ENCODE assay signal across 8 mouse cellular contexts in the genomic region with DNA sequence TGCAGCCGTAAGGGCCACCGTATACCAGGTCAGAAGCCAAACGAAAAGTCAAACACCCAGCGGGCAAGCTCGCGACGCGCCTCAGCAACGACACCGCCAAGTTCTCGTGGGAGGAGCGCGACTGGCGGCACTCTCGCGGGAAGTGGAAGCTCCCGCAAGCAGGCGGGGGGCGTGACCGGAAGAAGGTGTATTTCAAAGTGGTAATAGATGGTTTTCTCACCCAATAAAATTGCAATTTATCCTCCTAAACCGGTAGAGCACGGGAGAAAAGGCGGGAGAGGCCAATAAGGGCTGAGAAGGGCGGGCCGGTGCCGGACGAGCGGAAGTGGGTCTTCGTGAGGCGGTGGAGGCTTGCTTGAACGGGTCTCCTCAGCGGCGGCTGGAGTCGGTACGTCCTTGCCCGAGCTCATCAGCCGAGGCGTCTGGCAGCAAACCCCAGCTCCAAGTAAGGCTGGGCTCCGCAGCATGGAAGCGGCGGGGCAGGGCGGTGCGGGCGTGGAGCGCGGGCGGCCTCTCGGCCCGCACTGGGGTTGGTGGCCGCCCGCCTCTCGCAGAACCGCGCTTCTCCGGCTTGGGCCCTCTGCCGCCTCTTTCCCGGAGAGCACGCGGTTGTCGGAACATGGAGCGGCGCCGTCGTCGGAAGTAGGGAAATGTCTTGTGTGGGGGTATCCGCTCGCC. TPM values are rescaled to one million over a fixed set of nuclear protein-coding genes. Genes with fewer than 3 reads are reported as not detected.
A peak's percentile ranks its signal among the peaks of the same experiment; 100 is the strongest.
DNase-seq lines count a peak whose midpoint lies in the region; ATAC-seq and TF ChIP-seq lines count a peak whose summit lies in the region.

Rnf4 (plus strand) TSS at position 193 of the 678 bp plus-strand sequence.

- peak within 1 kb of the TSS; percentile 98 for H3K4me3 ChIP-seq in forebrain, embryonic 10.5 days
- H3K4me3 ChIP-seq in heart, embryonic 15.5 days = peak within 1 kb of the TSS; percentile 78
- H3K4me3 ChIP-seq in liver, embryonic 14.5 days (ENCODE audit: insufficient read depth in 1 of 2, low read depth in 2 of 2, low read length in 2 of 2) = peak within 1 kb of the TSS; percentile 88 to 99
- H3K4me3 ChIP-seq in neural tube, embryonic 11.5 days (ENCODE audit: low read depth, low read length) = peak within 1 kb of the TSS; percentile 93
- H3K4me3 ChIP-seq in stomach, postnatal 0 days (ENCODE audit: low read depth, low read length) = peak within 1 kb of the TSS; percentile 89

- H3K4me1 ChIP-seq in forebrain, embryonic 10.5 days = peaks cover 28% of the 10 kb centered on the region
- peaks cover 17% of the 10 kb centered on the region for H3K4me1 ChIP-seq in heart, embryonic 15.5 days (replicated peaks)
- H3K4me1 ChIP-seq in liver, embryonic 14.5 days (replicated peaks; ENCODE audit: control insufficient read depth in 2 of 2, insufficient read depth in 2 of 2, low read length in 1 of 2) = peaks cover 11 to 14% of the 10 kb centered on the region in 2 experiments
- H3K4me1 ChIP-seq in neural tube, embryonic 11.5 days (ENCODE audit: control insufficient read depth, insufficient read depth, low read length) = peaks cover 9% of the 10 kb centered on the region
- peaks cover 4% of the 10 kb centered on the region; the same call in 1 of the 2 replicates for H3K4me1 ChIP-seq in stomach, postnatal 0 days (replicated peaks; ENCODE audit: control insufficient read depth, insufficient read depth)

- under 1% methylated on average over 67 of the region's 67 CpGs for WGBS in forebrain, embryonic 10.5 days
- under 1% methylated on average over 67 of the region's 67 CpGs for WGBS in heart, embryonic 15.5 days
- under 1% methylated on average over 66 of the region's 67 CpGs for WGBS in liver, embryonic 14.5 days (ENCODE audit: insufficient replicate concordance)
- WGBS in neural tube, embryonic 11.5 days = under 1% methylated on average over 58 of the region's 67 CpGs
- WGBS in stomach, postnatal 0 days = under 1% methylated on average over 67 of the region's 67 CpGs

- peak within 1 kb of the TSS; percentile 71 for H3K4me2 ChIP-seq in heart, embryonic 15.5 days
- peak within 1 kb of the TSS; percentile 94 for H3K4me2 ChIP-seq in liver, embryonic 14.5 days (ENCODE audit: low read depth)
- H3K4me2 ChIP-seq in neural tube, embryonic 11.5 days (ENCODE audit: low read depth) = peak within 1 kb of the TSS; percentile 74
- peak within 1 kb of the TSS; percentile 87 for H3K4me2 ChIP-seq in stomach, postnatal 0 days (replicated peaks; ENCODE audit: low read depth)

- no peak for TF ChIP-seq CTCF in liver, embryonic 14.5 days (IDR thresholded peaks at IDR 0.05; ENCODE audit: low read depth)
- TF ChIP-seq CTCF in stomach, postnatal 0 days (IDR thresholded peaks at IDR 0.05; ENCODE audit: low read depth) = no peak

- DNase-seq in CD8-positive naive resting alpha-beta T cell, adult 2 months (ENCODE audit: low read depth in 2 of 2, low spot score in 2 of 2) = peak; percentile 97 to 99
- peak; percentile 97 for DNase-seq in c-Kit-positive CD71-negative TER-119-negative erythroid progenitor cells, embryonic 14.5 days (ENCODE audit: low read depth)
- peak; percentile 98 for DNase-seq in forebrain, embryonic 10.5 days (ENCODE audit: extremely low spot score, low spot score)
- DNase-seq in kidney, postnatal 25 days = peak; percentile 99
- peak; percentile 97 to 98 (median 97) for DNase-seq in liver, embryonic 14.5 days (ENCODE audit: low read depth in 3 of 3, low spot score in 3 of 3)
- DNase-seq in neural tube, embryonic 11.5 days (ENCODE audit: low spot score) = peak; percentile 97
- peak; percentile 99 for DNase-seq in stomach, postnatal 0 days (ENCODE audit: low spot score)

- no peaks in the 10 kb centered on the region for H3K9me3 ChIP-seq in forebrain, embryonic 10.5 days
- H3K9me3 ChIP-seq in heart, embryonic 15.5 days (replicated peaks) = no peaks in the 10 kb centered on the region
- H3K9me3 ChIP-seq in liver, embryonic 14.5 days (ENCODE audit: control insufficient read depth, low read length) = no peaks in the 10 kb centered on the region
- no peaks in the 10 kb centered on the region for H3K9me3 ChIP-seq in neural tube, embryonic 11.5 days (ENCODE audit: control insufficient read depth, low read length)
- no peaks in the 10 kb centered on the region for H3K9me3 ChIP-seq in stomach, postnatal 0 days (ENCODE audit: control insufficient read depth, low read length)

- H3K9ac ChIP-seq in heart, embryonic 15.5 days = peak within 1 kb of the TSS; percentile 87
- H3K9ac ChIP-seq in liver, embryonic 14.5 days (replicated peaks) = peak within 1 kb of the TSS; percentile 100
- peak within 1 kb of the TSS; percentile 95 for H3K9ac ChIP-seq in neural tube, embryonic 11.5 days (ENCODE audit: low read length)
- peak within 1 kb of the TSS; percentile 97 for H3K9ac ChIP-seq in stomach, postnatal 0 days (ENCODE audit: low read length)

- peak; percentile 67 for TF ChIP-seq EP300 in liver, embryonic 14.5 days (IDR thresholded peaks at IDR 0.05; ENCODE audit: low read depth)
- TF ChIP-seq EP300 in stomach, postnatal 0 days (optimal IDR thresholded peaks at IDR 0.05) = peak; percentile 96

- peaks cover 31% of the 10 kb centered on the region for H3K36me3 ChIP-seq in forebrain, embryonic 10.5 days (replicated peaks)
- H3K36me3 ChIP-seq in heart, embryonic 15.5 days = no peaks in the 10 kb centered on the region
- H3K36me3 ChIP-seq in liver, embryonic 14.5 days (replicated peaks; ENCODE audit: control insufficient read depth, insufficient read depth, low read depth) = peaks cover 4% of the 10 kb centered on the region; the same call in 1 of the 2 replicates
- H3K36me3 ChIP-seq in neural tube, embryonic 11.5 days (ENCODE audit: control insufficient read depth, insufficient read depth, low read length) = no peaks in the 10 kb centered on the region
- H3K36me3 ChIP-seq in stomach, postnatal 0 days (ENCODE audit: control insufficient read depth, insufficient read depth, low read length) = no peaks in the 10 kb centered on the region

- peak; percentile 96 for ATAC-seq in heart, embryonic 15.5 days (replicated peaks; ENCODE audit: insufficient number of reproducible peaks, insufficient read depth, low FRiP score, low read depth)
- ATAC-seq in liver, embryonic 14.5 days (ENCODE audit: insufficient read depth) = peak; percentile 95
- peak; percentile 96 for ATAC-seq in neural tube, embryonic 11.5 days (ENCODE audit: insufficient read depth, low FRiP score, low TSS enrichment)
- peak; percentile 97 for ATAC-seq in stomach, postnatal 0 days (ENCODE audit: low FRiP score, low TSS enrichment)

- peak within 1 kb of the TSS; percentile 99 for H3K27ac ChIP-seq in forebrain, embryonic 10.5 days
- H3K27ac ChIP-seq in heart, embryonic 15.5 days = peak within 1 kb of the TSS; percentile 94
- H3K27ac ChIP-seq in liver, embryonic 14.5 days = peak within 1 kb of the TSS; percentile 94
- peak within 1 kb of the TSS; percentile 91 for H3K27ac ChIP-seq in neural tube, embryonic 11.5 days (ENCODE audit: low read depth, low read length)
- peak within 1 kb of the TSS; percentile 99 for H3K27ac ChIP-seq in stomach, postnatal 0 days (replicated peaks)

- no peaks in the 10 kb centered on the region for H3K27me3 ChIP-seq in forebrain, embryonic 10.5 days (ENCODE audit: poor library complexity, severe bottlenecking)
- no peaks in the 10 kb centered on the region for H3K27me3 ChIP-seq in heart, embryonic 15.5 days
- H3K27me3 ChIP-seq in liver, embryonic 14.5 days (ENCODE audit: control insufficient read depth, insufficient read depth, low read length) = no peaks in the 10 kb centered on the region
- no peaks in the 10 kb centered on the region for H3K27me3 ChIP-seq in neural tube, embryonic 11.5 days (ENCODE audit: control insufficient read depth, insufficient read depth, low read length)
- no peaks in the 10 kb centered on the region for H3K27me3 ChIP-seq in stomach, postnatal 0 days (ENCODE audit: control insufficient read depth, insufficient read depth, low read length)

RNA-seq across cellular contexts. Expression of gene Rnf4, which starts in this region (rescaled TPM):
- 206 and 209 TPM in 2 replicates for polyA plus RNA-seq in forebrain, embryonic 10.5 days (2016; fragmentation: Nextera tagmentation; extraction: Ambion mirVana)
- polyA plus RNA-seq in heart, embryonic 15.5 days (2015; fragmentation: Nextera tagmentation; extraction: Ambion mirVana) = 88.5 and 112 TPM in 2 replicates
- polyA plus RNA-seq in liver, embryonic 14.5 days (2012; rRNA removed) = 49.5 and 50.9 TPM in 2 replicates
- polyA plus RNA-seq in liver, embryonic 14.5 days (2014; fragmentation: Nextera tagmentation; extraction: Ambion mirVana) = 71.0 and 73.2 TPM in 2 replicates
- polyA plus RNA-seq in neural tube, embryonic 11.5 days (2014; fragmentation: Nextera tagmentation; extraction: Ambion mirVana) = 189 and 197 TPM in 2 replicates
- polyA plus RNA-seq in stomach, postnatal 0 days (2015; fragmentation: Nextera tagmentation; extraction: Ambion mirVana) = 85.2 and 85.7 TPM in 2 replicates

Comparison
In these comparisons a context has a peak if more than half of its experiments do, and no peak if none do; other contexts are left out.
1. Peak in every context shown above with its lines: DNase-seq, ATAC-seq, H3K4me3 ChIP-seq and H3K27ac ChIP-seq.